Mouse (Mus musculus): Measurements from ENCODE around the gene Xpc.

Gene Xpc

DNA sequence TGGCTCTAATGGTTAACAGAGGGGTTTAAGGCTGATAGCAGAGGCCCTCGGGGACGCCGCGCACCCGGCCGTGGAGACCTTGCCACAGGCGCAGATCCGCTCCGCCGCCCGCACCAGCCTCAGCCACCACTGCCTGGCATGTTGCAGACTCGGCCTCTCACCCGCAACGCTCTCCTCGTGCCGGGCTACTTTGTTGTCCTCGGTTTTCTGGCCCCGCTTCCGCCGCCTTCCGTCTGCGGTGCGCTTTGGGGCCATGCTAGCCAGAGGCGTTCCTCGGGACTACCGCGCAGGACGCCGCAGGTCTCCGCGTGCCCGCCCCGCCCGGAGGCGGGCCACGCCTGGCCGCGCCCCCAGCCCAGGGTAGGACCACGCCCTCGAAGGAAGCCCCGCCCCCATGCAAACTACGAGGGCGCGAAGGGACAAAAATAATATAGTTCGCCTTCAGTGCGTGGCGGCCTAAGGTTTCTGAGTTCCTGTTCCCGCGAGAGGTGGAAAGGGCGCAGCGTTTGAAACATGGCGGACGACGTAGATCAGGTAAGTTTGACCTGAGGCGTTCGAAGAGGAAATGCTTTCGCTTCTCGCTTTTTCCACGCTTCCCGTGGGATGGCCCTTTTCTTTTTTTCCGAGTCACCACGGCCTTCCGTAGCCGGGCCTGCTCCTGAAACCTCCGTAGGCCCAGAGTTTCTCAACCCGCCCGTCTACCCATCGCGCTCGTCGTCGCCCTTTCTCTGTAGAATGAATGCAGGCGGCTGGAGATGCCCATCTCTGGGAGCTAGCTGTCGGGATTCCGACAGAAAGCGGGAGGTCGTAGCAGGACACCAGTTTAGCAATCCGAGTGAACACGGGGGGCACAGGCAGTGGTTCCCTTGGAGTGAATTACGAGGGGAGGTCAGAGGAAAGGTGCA, at the start of gene Xpc, which contains the start of gene Lsm3:
Gene Xpc, minus strand, starts transcription at position 344 of the 905 bp plus-strand sequence.
Gene Lsm3, plus strand, starts transcription at position 384 of the 905 bp plus-strand sequence.
- in situ Hi-C loops (cut with MboI; ENCODE audit: low pct_unique_long_range_greater_than_20kb in 1 of 2, low sequenced_read_pairs in 2 of 2, unreplicated experiment in 1 of 2) = no loop called here

DNA sequence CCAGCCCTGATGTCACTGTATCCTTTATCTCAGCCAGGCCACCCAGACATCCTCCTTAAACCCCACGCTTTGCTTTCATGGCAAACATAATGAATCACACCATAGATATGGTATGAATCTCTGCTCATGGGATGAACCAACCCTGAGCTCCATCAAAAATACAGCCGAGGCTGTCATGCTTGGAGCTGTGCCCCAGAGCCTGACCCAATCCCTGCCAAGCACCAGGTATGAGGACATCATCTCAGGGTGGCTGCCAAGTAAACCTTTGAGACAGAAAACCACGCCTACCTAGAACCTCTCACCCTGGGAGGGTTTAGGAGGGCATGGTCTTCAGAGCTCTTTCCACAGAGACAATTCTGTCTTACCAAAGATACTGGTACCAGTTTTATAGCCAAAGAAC, 47.3 kb upstream of the Xpc start:
- in situ Hi-C loops (cut with MboI; ENCODE audit: low pct_unique_long_range_greater_than_20kb in 1 of 2, low sequenced_read_pairs in 2 of 2, unreplicated experiment in 1 of 2) = loop anchor here in 1 of 2 experiments (25.0 kb wide), 1 partner anchor 499 kb away; no protein-coding TSS in a partner anchor

DNA sequence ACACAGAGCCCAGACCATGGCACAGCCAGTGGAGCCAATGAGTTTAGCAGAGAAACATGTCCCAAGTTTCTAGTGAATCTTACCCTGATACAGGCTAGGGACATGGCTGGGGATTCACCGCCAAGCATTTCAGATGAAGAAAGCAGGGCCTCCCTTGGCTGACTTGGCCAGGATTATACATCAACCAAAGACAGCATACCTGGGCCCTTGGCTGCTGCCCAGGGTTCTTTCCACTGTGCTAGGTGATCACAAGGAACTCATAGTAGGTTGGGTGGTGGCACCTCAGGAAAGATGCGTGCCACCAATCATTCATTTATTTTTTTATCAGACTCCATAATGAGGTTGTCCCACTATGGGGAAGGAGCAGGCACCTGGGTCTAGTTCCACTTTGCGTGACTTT, 44.5 kb upstream of the Xpc start:
- in situ Hi-C loops (cut with MboI; ENCODE audit: low pct_unique_long_range_greater_than_20kb in 1 of 2, low sequenced_read_pairs in 2 of 2, unreplicated experiment in 1 of 2) = loop anchor here in 1 of 2 experiments (25.0 kb wide), 1 partner anchor 502 kb away; no protein-coding TSS in a partner anchor

DNA sequence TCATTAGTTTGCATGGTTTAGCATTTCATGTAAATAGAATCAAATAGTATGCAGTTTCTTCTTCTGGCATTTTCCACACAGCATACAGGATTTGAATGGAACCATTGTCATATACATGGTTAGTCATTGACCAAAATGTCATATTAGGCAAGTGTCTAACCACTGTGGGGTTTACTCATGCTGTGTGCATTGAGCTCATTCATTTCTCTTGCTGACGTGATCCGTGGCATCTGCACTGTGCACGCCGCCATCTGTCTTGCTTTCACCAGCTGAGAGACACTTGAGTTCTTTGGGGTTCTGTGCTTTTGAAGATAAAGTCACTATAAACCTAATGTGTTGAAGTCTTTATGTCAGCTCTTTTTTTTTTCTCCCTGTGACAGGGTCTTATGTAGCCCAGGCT, 43.7 kb upstream of the Xpc start:
- in situ Hi-C loops (cut with MboI; ENCODE audit: low pct_unique_long_range_greater_than_20kb in 1 of 2, low sequenced_read_pairs in 2 of 2, unreplicated experiment in 1 of 2) = loop anchor here in 1 of 2 experiments (25.0 kb wide), 1 partner anchor 503 kb away; no protein-coding TSS in a partner anchor

DNA sequence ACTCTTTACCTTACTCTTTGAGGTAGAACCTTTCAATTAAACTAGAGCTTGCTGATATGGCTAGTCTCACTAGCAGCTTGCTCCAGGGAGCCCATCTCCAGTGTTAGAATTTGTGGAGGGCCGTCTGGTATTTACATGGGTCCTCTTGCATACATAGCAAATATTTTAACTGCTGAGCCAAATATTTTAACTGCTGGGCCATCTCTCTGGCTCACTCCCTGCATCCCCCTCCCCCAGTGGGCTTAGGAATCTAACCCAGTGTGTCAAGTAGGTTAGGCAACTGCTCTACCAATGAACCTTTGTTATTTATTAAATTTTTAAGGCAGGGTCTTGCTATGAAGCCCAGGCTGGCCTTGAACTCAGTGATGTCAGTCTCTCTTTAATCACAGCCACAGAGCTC, 42.9 kb upstream of the Xpc start:
- in situ Hi-C loops (cut with MboI; ENCODE audit: low pct_unique_long_range_greater_than_20kb in 1 of 2, low sequenced_read_pairs in 2 of 2, unreplicated experiment in 1 of 2) = loop anchor here in 1 of 2 experiments (25.0 kb wide), 1 partner anchor 504 kb away; no protein-coding TSS in a partner anchor

DNA sequence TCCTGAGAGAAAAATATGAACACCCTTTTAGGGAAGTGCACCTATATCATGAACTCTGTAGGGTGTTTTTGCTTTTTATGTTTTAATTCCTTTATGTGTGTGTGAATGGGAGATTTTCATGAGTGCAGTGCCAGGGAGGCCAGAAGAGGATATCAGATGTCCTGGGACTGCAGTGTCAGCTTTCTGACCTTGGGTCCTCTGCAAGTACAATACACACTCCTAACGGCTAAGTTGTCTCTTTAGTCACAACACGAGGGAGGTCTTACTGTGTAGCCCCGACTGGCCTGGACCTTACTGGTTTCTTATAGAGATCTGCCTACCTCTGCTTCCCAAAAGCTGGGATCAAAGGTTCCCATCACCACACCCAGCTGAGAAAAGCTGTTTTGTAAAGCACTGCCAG, 37.0 kb upstream of the Xpc start:
- in situ Hi-C loops (cut with MboI; ENCODE audit: low pct_unique_long_range_greater_than_20kb in 1 of 2, low sequenced_read_pairs in 2 of 2, unreplicated experiment in 1 of 2) = loop anchor here in 1 of 2 experiments (25.0 kb wide), 1 partner anchor 510 kb away; no protein-coding TSS in a partner anchor

DNA sequence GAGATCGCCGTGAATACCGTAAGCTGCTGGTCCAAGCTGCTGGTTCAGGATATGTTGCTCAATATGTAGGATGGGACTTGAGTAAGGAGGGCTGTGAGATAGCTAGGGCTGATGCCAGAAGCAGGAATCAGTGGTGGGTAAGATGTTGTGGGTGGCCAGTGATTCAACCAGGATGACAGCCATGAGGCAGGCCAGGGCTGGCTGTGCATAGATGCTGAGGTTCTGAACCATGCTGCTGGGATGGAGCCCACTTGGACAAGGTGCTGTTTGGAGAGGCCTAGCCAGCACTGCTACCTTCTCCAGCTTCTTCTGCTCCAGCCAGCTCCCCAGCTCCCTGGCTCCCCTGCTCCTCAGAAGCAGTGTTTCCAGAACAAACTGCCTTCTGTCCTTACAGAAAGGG, 36.0 kb upstream of the Xpc start:
- in situ Hi-C loops (cut with MboI; ENCODE audit: low pct_unique_long_range_greater_than_20kb in 1 of 2, low sequenced_read_pairs in 2 of 2, unreplicated experiment in 1 of 2) = loop anchor here in 1 of 2 experiments (25.0 kb wide), 1 partner anchor 511 kb away; no protein-coding TSS in a partner anchor

DNA sequence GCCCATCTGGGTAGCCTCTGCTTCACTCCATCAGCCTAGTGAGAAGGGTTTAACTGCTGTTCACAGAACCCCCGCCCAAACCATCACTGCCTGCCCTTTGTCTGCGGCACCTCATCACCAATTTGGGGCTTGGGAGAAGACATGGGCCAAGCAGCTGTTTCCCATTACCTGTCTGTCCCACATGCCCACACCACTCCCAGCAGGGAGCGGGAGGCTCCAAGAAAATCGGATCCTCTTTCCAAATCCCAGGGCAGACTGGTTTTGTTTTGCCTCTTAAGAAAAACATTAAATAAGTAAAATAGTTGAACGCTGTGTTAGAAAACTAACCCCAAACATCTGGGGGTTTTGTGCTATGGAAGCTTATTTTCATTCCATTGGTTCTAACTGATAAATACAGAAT, 33.9 kb upstream of the Xpc start:
- in situ Hi-C loops (cut with MboI; ENCODE audit: low pct_unique_long_range_greater_than_20kb in 1 of 2, low sequenced_read_pairs in 2 of 2, unreplicated experiment in 1 of 2) = loop anchor here (25.0 kb wide), 1 partner anchor 513 kb away; no protein-coding TSS in a partner anchor

DNA sequence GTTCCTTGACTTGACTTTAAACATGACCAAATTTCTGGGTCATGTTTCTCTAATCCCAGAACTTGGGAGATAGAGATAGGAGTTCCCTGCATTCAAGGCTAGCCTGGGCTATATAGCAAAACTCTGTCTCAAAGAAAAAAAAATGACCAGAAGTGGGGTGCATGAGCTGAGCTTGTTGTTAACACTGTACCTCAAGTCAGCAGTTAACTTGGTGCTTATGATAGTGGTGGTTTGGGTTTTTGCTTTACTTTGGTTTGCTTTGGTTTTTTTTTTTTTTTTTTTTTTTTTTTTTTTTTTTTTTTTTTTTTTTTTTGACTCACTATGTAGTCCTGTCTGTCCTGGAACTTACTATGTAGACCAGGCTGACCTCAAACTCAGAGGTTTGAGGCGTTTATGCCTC, 31.6 kb upstream of the Xpc start:
- in situ Hi-C loops (cut with MboI; ENCODE audit: low pct_unique_long_range_greater_than_20kb in 1 of 2, low sequenced_read_pairs in 2 of 2, unreplicated experiment in 1 of 2) = loop anchor here in 1 of 2 experiments (25.0 kb wide), 1 partner anchor 515 kb away; no protein-coding TSS in a partner anchor

DNA sequence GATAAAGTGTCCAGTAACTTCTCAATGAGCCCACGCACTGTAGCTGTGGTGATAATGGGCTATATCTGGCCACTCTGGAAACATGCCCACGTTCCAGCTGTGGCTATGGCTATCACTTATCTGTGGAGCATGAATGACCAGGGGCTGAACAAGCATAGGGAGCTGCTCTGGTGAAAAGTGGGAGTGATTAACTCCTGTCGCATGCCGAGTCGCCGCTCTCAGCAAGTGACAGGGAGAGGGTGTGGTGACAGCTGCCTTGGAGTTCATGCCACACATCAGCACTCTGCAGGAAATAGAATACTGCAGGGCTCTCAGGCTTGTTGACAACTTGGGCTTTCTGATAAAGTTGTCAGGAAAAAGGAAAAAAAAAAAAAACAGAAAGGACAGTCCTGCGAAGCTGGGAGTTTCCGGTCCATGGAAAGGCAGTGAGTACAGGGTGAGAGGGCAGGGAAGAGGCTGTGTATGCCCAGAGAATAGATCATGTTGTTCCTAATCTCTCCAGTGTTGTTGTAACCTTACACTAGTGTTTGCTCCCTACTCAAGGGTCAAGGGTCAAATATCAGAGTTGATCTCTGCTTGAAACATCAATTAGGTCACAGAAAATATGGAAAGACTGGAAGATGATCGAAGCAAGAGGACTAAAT, 30.7 kb upstream of the Xpc start:
- in situ Hi-C loops (cut with MboI; ENCODE audit: low pct_unique_long_range_greater_than_20kb in 1 of 2, low sequenced_read_pairs in 2 of 2, unreplicated experiment in 1 of 2) = loop anchor here in 1 of 2 experiments (25.0 kb wide), 1 partner anchor 516 kb away; no protein-coding TSS in a partner anchor

DNA sequence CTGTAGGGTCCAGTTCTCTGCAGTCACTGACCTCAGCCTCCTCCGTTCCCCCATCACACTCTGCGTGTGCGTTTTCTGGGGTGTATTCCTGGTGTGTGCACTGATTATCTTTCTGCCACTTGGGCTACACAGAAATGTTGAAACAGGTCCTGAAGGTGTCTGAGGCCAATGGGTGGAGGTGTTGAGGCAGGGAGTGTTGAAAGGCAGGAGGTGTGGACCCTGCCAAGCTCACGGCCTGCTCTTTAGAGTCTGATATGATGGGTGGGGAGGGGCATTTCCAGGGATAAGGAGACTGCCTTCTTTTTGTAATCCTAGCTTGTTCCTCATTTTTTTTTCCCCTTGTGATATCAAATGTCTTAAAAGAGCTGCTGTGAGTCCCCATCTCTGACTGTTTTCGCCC, 27.4 kb upstream of the Xpc start:
- in situ Hi-C loops (cut with MboI; ENCODE audit: low pct_unique_long_range_greater_than_20kb in 1 of 2, low sequenced_read_pairs in 2 of 2, unreplicated experiment in 1 of 2) = loop anchor here in 1 of 2 experiments (25.0 kb wide), 1 partner anchor 519 kb away; no protein-coding TSS in a partner anchor

DNA sequence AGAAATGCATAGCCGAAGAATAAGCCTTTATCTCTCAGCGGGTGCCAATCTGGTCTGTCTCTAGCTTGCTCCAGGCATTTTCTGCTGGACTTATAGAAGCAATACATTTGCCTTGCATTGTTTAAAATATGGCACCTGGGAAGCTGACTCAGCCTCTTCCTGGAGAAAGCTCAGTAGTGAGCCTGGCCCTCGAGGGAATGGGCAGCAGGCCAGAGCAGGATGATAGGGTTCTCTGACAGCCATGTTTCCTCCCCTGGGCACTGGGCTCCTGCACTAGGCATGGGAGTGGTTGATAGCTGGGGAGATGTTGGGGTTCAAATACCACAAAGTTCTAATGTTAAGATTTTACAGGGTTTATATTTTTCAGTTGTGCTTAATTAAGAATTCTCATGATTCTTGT, 25.6 kb upstream of the Xpc start:
- in situ Hi-C loops (cut with MboI; ENCODE audit: low pct_unique_long_range_greater_than_20kb in 1 of 2, low sequenced_read_pairs in 2 of 2, unreplicated experiment in 1 of 2) = loop anchor here in 1 of 2 experiments (25.0 kb wide), 1 partner anchor 521 kb away; no protein-coding TSS in a partner anchor

DNA sequence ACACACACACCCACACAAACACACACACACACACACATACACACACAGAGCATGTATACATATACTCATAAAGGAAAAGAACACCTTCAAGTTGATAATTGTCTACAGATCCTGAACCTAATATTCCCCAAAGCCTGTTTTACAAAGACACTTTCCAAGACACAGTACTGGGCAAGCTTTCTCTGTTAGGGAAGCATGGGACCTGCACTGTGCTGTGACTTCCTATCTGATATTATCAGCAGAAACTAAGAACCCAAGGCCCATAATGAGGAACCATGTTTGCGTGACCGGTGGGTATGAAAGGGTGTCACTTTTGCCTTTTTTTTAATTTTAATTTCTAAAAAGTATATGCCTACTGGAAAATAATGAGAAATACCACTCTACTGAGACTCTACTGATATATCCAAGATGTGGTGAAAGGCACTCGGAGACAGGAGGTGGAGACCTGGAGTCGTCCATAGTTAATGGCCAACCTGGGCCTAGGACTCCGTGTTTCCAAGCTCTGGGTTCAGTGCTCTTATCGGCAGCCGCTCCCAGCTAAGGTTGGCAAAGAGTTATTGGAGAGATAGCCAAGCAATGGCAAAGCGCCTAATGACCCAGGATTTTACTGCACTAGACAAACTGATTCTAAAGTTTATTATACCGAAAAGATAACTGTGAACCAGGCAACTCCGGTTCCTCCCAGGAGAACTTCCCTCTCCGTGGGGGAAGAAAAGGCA, 20.5 kb upstream of the Xpc start:
- in situ Hi-C loops (cut with MboI; ENCODE audit: low pct_unique_long_range_greater_than_20kb in 1 of 2, low sequenced_read_pairs in 2 of 2, unreplicated experiment in 1 of 2) = loop anchor here (10.0 to 25.0 kb wide), 2 partner anchors 309 to 526 kb away; no protein-coding TSS in a partner anchor

DNA sequence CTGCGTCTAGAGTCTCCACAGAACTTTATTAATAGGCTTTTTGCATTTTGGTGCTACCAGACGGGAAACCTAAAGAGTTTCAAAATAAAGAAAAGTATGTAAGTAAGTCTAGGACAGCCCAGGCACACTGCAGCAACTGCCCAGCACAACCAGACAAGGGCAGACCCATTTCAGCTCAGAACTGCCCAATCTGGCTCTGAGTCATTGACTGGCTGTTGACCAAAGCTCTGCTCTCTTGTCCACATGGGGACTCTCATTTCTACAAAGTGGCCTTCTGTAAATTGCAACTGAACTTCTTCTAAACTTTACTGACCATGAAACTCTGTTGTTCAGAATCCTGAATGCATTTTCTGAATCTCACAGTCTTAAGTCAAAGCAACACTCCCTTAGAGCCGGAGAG, 19.5 kb upstream of the Xpc start:
- in situ Hi-C loops (cut with MboI; ENCODE audit: low pct_unique_long_range_greater_than_20kb in 1 of 2, low sequenced_read_pairs in 2 of 2, unreplicated experiment in 1 of 2) = loop anchor here (10.0 to 25.0 kb wide), 2 partner anchors 310 to 527 kb away; no protein-coding TSS in a partner anchor

DNA sequence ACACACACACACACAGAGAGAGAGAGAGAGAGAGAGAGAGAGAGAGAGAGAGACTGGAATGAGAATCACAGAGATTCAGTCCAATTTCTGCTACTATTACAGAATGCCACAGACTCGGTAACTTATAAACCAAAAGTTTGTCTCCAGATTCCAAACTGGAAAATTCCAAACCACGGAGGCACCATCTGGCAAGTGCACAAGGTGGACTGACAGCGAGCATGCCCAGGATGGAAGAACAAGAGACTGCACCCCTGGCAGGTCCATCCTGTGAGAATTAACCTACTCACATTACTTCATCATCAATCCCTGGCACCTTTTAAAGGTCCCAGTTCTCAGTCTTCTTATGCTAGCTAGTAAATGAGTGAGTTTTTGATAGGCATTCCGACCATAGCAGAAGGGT, 18.6 kb upstream of the Xpc start:
- in situ Hi-C loops (cut with MboI; ENCODE audit: low pct_unique_long_range_greater_than_20kb in 1 of 2, low sequenced_read_pairs in 2 of 2, unreplicated experiment in 1 of 2) = loop anchor here (10.0 to 25.0 kb wide), 2 partner anchors 311 to 528 kb away; no protein-coding TSS in a partner anchor

DNA sequence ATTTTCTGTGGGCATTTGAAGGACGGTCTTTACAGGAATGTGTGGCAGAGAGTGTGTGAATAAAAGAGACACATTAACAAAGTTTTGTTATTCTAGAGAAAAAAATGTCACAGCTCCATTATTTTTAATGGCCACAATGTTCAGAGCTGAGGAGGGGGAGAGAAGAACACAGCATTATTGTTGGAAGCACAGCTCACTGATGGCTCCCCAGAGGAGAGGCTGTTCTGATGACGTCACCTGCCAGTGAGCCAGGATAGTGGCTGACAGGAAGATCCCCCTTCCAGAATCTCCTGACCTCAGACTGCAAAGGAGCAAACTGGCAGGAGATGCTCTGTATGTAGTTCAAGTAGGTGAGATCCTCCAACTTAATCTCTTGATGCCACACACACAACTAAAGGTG, 18.1 kb upstream of the Xpc start:
- in situ Hi-C loops (cut with MboI; ENCODE audit: low pct_unique_long_range_greater_than_20kb in 1 of 2, low sequenced_read_pairs in 2 of 2, unreplicated experiment in 1 of 2) = loop anchor here (10.0 to 25.0 kb wide), 2 partner anchors 311 to 529 kb away; no protein-coding TSS in a partner anchor

DNA sequence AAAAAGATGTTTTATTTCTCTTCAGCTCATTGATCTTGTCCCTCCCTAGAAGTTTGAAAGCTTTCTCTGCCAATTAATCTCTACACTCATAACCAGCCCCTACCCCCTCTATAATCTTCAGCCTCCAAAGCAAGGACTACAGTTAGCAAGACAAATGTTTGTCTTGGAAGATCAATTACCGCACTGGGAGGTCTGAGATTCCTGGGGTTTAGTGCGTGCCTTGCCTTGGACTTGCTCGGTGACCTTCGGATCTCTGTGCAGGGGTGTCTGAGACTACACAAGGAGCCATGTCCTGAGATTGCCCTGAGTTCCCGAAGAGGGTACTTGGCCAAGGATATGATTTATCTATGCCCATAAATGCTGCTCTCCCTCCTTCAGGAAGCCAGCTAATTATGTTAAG, 17.7 kb upstream of the Xpc start:
- in situ Hi-C loops (cut with MboI; ENCODE audit: low pct_unique_long_range_greater_than_20kb in 1 of 2, low sequenced_read_pairs in 2 of 2, unreplicated experiment in 1 of 2) = loop anchor here (10.0 to 25.0 kb wide), 2 partner anchors 311 to 529 kb away; no protein-coding TSS in a partner anchor

DNA sequence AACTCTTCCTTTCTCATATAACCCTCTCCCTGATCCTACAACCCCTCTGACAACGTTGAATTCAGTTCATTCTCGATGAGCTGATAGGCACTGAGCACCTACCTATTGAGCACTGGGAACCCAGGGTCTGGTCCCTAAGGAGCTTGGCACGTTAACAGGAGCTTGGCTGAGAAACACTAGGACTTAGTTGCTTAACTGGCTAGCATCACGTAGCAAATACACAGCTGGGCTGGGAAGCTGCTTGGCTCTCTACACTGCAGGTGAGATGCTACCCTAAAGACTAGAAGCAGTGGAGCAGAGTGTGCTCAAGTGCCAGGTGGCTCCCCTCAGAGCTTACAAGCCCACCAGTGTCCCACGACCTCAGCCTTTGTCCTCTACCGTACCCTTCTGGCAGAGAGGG, 17.0 kb upstream of the Xpc start:
- in situ Hi-C loops (cut with MboI; ENCODE audit: low pct_unique_long_range_greater_than_20kb in 1 of 2, low sequenced_read_pairs in 2 of 2, unreplicated experiment in 1 of 2) = loop anchor here (10.0 to 25.0 kb wide), 2 partner anchors 312 to 530 kb away; no protein-coding TSS in a partner anchor

All from mouse embryonic stem cell (cell line).